Mouse (Mus musculus): ENCODE data around the gene Ube2g2.
"Not testable (repeated sequence)": the region's sequence is repeated elsewhere in the genome, so short reads cannot be mapped to it uniquely, and the experiment has no call there.

The Ube2g2 gene

GRCm38 (mm10) chr10:77636234-77636922, 14.3 kb downstream of the Ube2g2 start:
- peak; percentile 84 for DNase-seq (ENCODE audit: low read depth, low spot score)

GRCm38 (mm10) chr10:77638956-77639355, 16.9 kb downstream of the Ube2g2 start:
- no peak for DNase-seq (ENCODE audit: low read depth, low spot score)

GRCm38 (mm10) chr10:77643160-77643559, 21.1 kb downstream of the Ube2g2 start:
- no peak for DNase-seq (ENCODE audit: low read depth, low spot score)

- no peak for DNase-seq (ENCODE audit: low read depth, low spot score)
These were observed 23.5 kb downstream of the Ube2g2 start for GRCm38 (mm10) chr10:77645571-77645970.

- no peak for DNase-seq (ENCODE audit: low read depth, low spot score)
These were observed 25.4 kb downstream of the Ube2g2 start for GRCm38 (mm10) chr10:77647461-77647860.

GRCm38 (mm10) chr10:77647901-77648300, 25.8 kb downstream of the Ube2g2 start:
- no peak for DNase-seq (ENCODE audit: low read depth, low spot score)

GRCm38 (mm10) chr10:77652046-77652445, 30.0 kb downstream of the Ube2g2 start:
- no peak for DNase-seq (ENCODE audit: low read depth, low spot score)

GRCm38 (mm10) chr10:77658286-77658994, 36.4 kb downstream of the Ube2g2 start:
- DNase-seq (ENCODE audit: low read depth, low spot score), result no peak

GRCm38 (mm10) chr10:77663949-77664665, 42.0 kb downstream of the Ube2g2 start:
- no peak for DNase-seq (ENCODE audit: low read depth, low spot score)

GRCm38 (mm10) chr10:77666342-77666741, 44.3 kb downstream of the Ube2g2 start:
- no peak for DNase-seq (ENCODE audit: low read depth, low spot score)

- DNase-seq (ENCODE audit: low read depth, low spot score), result peak; percentile 58
These were observed 45.3 kb downstream of the Ube2g2 start for GRCm38 (mm10) chr10:77667402-77667801.

GRCm38 (mm10) chr10:77670710-77671109, 48.6 kb downstream of the Ube2g2 start:
- DNase-seq (ENCODE audit: low read depth, low spot score), result no peak

GRCm38 (mm10) chr10:77671519-77671918, 49.4 kb downstream of the Ube2g2 start:
- no peak for DNase-seq (ENCODE audit: low read depth, low spot score)

GRCm38 (mm10) chr10:77673765-77674164, 51.7 kb downstream of the Ube2g2 start:
- no peak for DNase-seq (ENCODE audit: low read depth, low spot score)

- peak; percentile 24 for DNase-seq (ENCODE audit: low read depth, low spot score)
These were observed 55.5 kb downstream of the Ube2g2 start for GRCm38 (mm10) chr10:77677562-77677961.

GRCm38 (mm10) chr10:77682994-77683393, 60.9 kb downstream of the Ube2g2 start:
- DNase-seq (ENCODE audit: low read depth, low spot score), result peak; percentile 55

GRCm38 (mm10) chr10:77684181-77684580, 62.1 kb downstream of the Ube2g2 start:
- no peak for DNase-seq (ENCODE audit: low read depth, low spot score)

GRCm38 (mm10) chr10:77685895-77686664, 64.0 kb downstream of the Ube2g2 start, which contains the start of gene Tspear:
Gene Tspear (plus strand): TSS chr10:77686569.
- DNase-seq (ENCODE audit: low read depth, low spot score), result peak; percentile 15

GRCm38 (mm10) chr10:77687021-77687420, 64.9 kb downstream of the Ube2g2 start:
- DNase-seq (ENCODE audit: low read depth, low spot score), result no peak

GRCm38 (mm10) chr10:77690356-77690807, 68.3 kb downstream of the Ube2g2 start, which contains the start of gene Gm19402:
Gene Gm19402 (minus strand): TSS chr10:77690757.
- not testable (repeated sequence) for DNase-seq (ENCODE audit: low read depth, low spot score)

All from brain, adult 2 months (tissue).